Comparison of ENCODE assay signal across 8 mouse cellular contexts in the genomic region with DNA sequence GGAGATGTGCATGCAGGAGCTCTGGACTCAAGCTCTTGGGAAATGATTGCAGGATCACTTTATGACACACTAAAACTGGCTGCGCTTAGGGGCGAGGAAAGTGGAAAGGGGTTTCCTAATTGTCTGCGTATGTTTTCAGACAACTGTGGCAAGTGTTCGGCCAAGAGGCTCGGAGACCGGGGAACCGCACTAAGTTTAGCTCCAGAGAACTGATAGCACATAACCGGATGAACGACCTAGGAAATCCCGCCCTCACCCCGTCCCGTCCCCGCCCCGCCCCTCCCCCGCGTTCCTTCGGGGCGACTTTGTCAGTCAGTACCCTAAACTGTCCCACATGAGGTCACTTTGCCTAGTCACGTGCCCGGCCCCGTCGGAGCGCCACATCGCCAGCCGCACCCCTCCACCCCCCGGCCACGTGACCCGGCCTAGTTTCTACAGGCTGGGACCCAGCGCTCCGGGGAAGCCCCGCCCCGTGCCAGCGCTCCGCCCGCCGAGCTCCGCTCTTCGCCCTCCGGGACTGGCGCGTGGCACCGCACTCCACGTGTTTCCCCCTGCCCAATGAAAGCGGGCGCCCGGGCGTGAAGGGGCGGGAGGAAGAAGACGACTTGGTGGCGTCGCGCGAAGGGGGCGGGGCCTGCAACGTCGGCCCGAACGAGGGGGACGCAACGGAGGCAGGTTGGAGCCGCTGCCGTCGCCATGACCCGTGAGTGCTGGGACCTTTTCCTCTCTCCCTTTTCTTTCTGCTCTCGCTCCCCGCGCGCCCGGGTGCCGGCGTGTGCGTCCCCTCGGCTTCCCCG. TPM values are rescaled to one million over a fixed set of nuclear protein-coding genes. Genes with fewer than 3 reads are reported as not detected.
DNase-seq lines count a peak whose midpoint lies in the region; ATAC-seq and TF ChIP-seq lines count a peak whose summit lies in the region.

A gene (plus strand): TSS at position 457 of the 797 bp plus-strand sequence.

- no peak for TF ChIP-seq EP300 in liver, embryonic 14.5 days (IDR thresholded peaks at IDR 0.05; ENCODE audit: low read depth)
- TF ChIP-seq EP300 in stomach, postnatal 0 days (optimal IDR thresholded peaks at IDR 0.05), result no peak

- H3K36me3 ChIP-seq in forebrain, embryonic 10.5 days (replicated peaks), result peaks cover 29% of the 10 kb centered on the region
- peaks cover 20% of the 10 kb centered on the region for H3K36me3 ChIP-seq in heart, embryonic 15.5 days
- peaks cover 15% of the 10 kb centered on the region for H3K36me3 ChIP-seq in liver, embryonic 14.5 days (replicated peaks; ENCODE audit: control insufficient read depth, insufficient read depth, low read depth)
- 0 out of 2 replicates have a peak, but pooled peaks cover 7% of the 10 kb centered on the region for H3K36me3 ChIP-seq in neural tube, embryonic 11.5 days (ENCODE audit: control insufficient read depth, insufficient read depth, low read length)
- H3K36me3 ChIP-seq in stomach, postnatal 0 days (ENCODE audit: control insufficient read depth, insufficient read depth, low read length), result no peaks in the 10 kb centered on the region; the same call in 1 of the 2 replicates

- no peaks in the 10 kb centered on the region for H3K27me3 ChIP-seq in forebrain, embryonic 10.5 days (ENCODE audit: poor library complexity, severe bottlenecking)
- no peaks in the 10 kb centered on the region for H3K27me3 ChIP-seq in heart, embryonic 15.5 days
- no peaks in the 10 kb centered on the region for H3K27me3 ChIP-seq in liver, embryonic 14.5 days (ENCODE audit: control insufficient read depth, insufficient read depth, low read length)
- H3K27me3 ChIP-seq in neural tube, embryonic 11.5 days (ENCODE audit: control insufficient read depth, insufficient read depth, low read length), result no peaks in the 10 kb centered on the region
- H3K27me3 ChIP-seq in stomach, postnatal 0 days (ENCODE audit: control insufficient read depth, insufficient read depth, low read length), result no peaks in the 10 kb centered on the region

- peaks cover 30% of the 10 kb centered on the region for H3K4me1 ChIP-seq in forebrain, embryonic 10.5 days
- H3K4me1 ChIP-seq in heart, embryonic 15.5 days (replicated peaks), result peaks cover 36% of the 10 kb centered on the region
- peaks cover 9 to 16% of the 10 kb centered on the region in 2 experiments for H3K4me1 ChIP-seq in liver, embryonic 14.5 days (replicated peaks; ENCODE audit: control insufficient read depth in 2 of 2, insufficient read depth in 2 of 2, low read length in 1 of 2)
- H3K4me1 ChIP-seq in neural tube, embryonic 11.5 days (ENCODE audit: control insufficient read depth, insufficient read depth, low read length), result peaks cover 2% of the 10 kb centered on the region; the same call in 1 of the 2 replicates
- H3K4me1 ChIP-seq in stomach, postnatal 0 days (replicated peaks; ENCODE audit: control insufficient read depth, insufficient read depth), result no peaks in the 10 kb centered on the region

- peak; percentile 99 for DNase-seq in CD8-positive naive resting alpha-beta T cell, adult 2 months (ENCODE audit: low read depth in 2 of 2, low spot score in 2 of 2)
- DNase-seq in c-Kit-positive CD71-negative TER-119-negative erythroid progenitor cells, embryonic 14.5 days (ENCODE audit: low read depth), result peak; percentile 99
- DNase-seq in forebrain, embryonic 10.5 days (ENCODE audit: extremely low spot score, low spot score), result peak; percentile 100
- peak; percentile 100 for DNase-seq in kidney, postnatal 25 days
- peak; percentile 97 to 98 (median 98) for DNase-seq in liver, embryonic 14.5 days (ENCODE audit: low read depth in 3 of 3, low spot score in 3 of 3)
- peak; percentile 100 for DNase-seq in neural tube, embryonic 11.5 days (ENCODE audit: low spot score)
- DNase-seq in stomach, postnatal 0 days (ENCODE audit: low spot score), result peak; percentile 100

- peak within 1 kb of the TSS; percentile 96 for H3K27ac ChIP-seq in forebrain, embryonic 10.5 days
- peak within 1 kb of the TSS; percentile 98 for H3K27ac ChIP-seq in heart, embryonic 15.5 days
- peak within 1 kb of the TSS; percentile 84 for H3K27ac ChIP-seq in liver, embryonic 14.5 days
- H3K27ac ChIP-seq in neural tube, embryonic 11.5 days (ENCODE audit: low read depth, low read length), result peak within 1 kb of the TSS; percentile 90
- H3K27ac ChIP-seq in stomach, postnatal 0 days (replicated peaks), result peak within 1 kb of the TSS; percentile 99

- H3K9me3 ChIP-seq in forebrain, embryonic 10.5 days, result no peaks in the 10 kb centered on the region
- no peaks in the 10 kb centered on the region for H3K9me3 ChIP-seq in heart, embryonic 15.5 days (replicated peaks)
- no peaks in the 10 kb centered on the region for H3K9me3 ChIP-seq in liver, embryonic 14.5 days (ENCODE audit: control insufficient read depth, low read length)
- H3K9me3 ChIP-seq in neural tube, embryonic 11.5 days (ENCODE audit: control insufficient read depth, low read length), result no peaks in the 10 kb centered on the region
- H3K9me3 ChIP-seq in stomach, postnatal 0 days (ENCODE audit: control insufficient read depth, low read length), result no peaks in the 10 kb centered on the region

- peak within 1 kb of the TSS; percentile 82 for H3K4me2 ChIP-seq in heart, embryonic 15.5 days
- H3K4me2 ChIP-seq in liver, embryonic 14.5 days (ENCODE audit: low read depth), result peak within 1 kb of the TSS; percentile 98
- H3K4me2 ChIP-seq in neural tube, embryonic 11.5 days (ENCODE audit: low read depth), result peak within 1 kb of the TSS; percentile 74
- H3K4me2 ChIP-seq in stomach, postnatal 0 days (replicated peaks; ENCODE audit: low read depth), result peak within 1 kb of the TSS; percentile 86

- WGBS in forebrain, embryonic 10.5 days, result under 1% methylated on average over 71 of the region's 74 CpGs
- WGBS in heart, embryonic 15.5 days, result under 1% methylated on average over 74 of the region's 74 CpGs
- WGBS in liver, embryonic 14.5 days (ENCODE audit: insufficient replicate concordance), result under 1% methylated on average over 68 of the region's 74 CpGs
- WGBS in neural tube, embryonic 11.5 days, result under 1% methylated on average over 62 of the region's 74 CpGs
- under 1% methylated on average over 72 of the region's 74 CpGs for WGBS in stomach, postnatal 0 days

- ATAC-seq in heart, embryonic 15.5 days (replicated peaks; ENCODE audit: insufficient number of reproducible peaks, insufficient read depth, low FRiP score, low read depth), result peak; percentile 97
- peak; percentile 98 for ATAC-seq in liver, embryonic 14.5 days (ENCODE audit: insufficient read depth)
- peak; percentile 98 for ATAC-seq in neural tube, embryonic 11.5 days (ENCODE audit: insufficient read depth, low FRiP score, low TSS enrichment)
- peak; percentile 98 for ATAC-seq in stomach, postnatal 0 days (ENCODE audit: low FRiP score, low TSS enrichment)

- no peak for TF ChIP-seq CTCF in liver, embryonic 14.5 days (IDR thresholded peaks at IDR 0.05; ENCODE audit: low read depth)
- TF ChIP-seq CTCF in stomach, postnatal 0 days (IDR thresholded peaks at IDR 0.05; ENCODE audit: low read depth), result no peak

- H3K9ac ChIP-seq in heart, embryonic 15.5 days, result peak within 1 kb of the TSS; percentile 100
- H3K9ac ChIP-seq in liver, embryonic 14.5 days (replicated peaks), result peak within 1 kb of the TSS; percentile 100
- peak within 1 kb of the TSS; percentile 95 for H3K9ac ChIP-seq in neural tube, embryonic 11.5 days (ENCODE audit: low read length)
- H3K9ac ChIP-seq in stomach, postnatal 0 days (ENCODE audit: low read length), result peak within 1 kb of the TSS; percentile 99

- H3K4me3 ChIP-seq in forebrain, embryonic 10.5 days, result peak within 1 kb of the TSS; percentile 98
- H3K4me3 ChIP-seq in heart, embryonic 15.5 days, result peak within 1 kb of the TSS; percentile 99
- H3K4me3 ChIP-seq in liver, embryonic 14.5 days (ENCODE audit: insufficient read depth in 1 of 2, low read depth in 2 of 2, low read length in 2 of 2), result peak within 1 kb of the TSS; percentile 87 to 96
- H3K4me3 ChIP-seq in neural tube, embryonic 11.5 days (ENCODE audit: low read depth, low read length), result peak within 1 kb of the TSS; percentile 99
- H3K4me3 ChIP-seq in stomach, postnatal 0 days (ENCODE audit: low read depth, low read length), result peak within 1 kb of the TSS; percentile 99

RNA-seq across cellular contexts. Expression of the gene that starts here (rescaled TPM):
- 449 TPM in 2 replicates for polyA plus RNA-seq in forebrain, embryonic 10.5 days (2016; fragmentation: Nextera tagmentation; extraction: Ambion mirVana)
- polyA plus RNA-seq in heart, embryonic 15.5 days (2015; fragmentation: Nextera tagmentation; extraction: Ambion mirVana), result 466 and 549 TPM in 2 replicates
- polyA plus RNA-seq in liver, embryonic 14.5 days (2012; rRNA removed), result 345 and 412 TPM in 2 replicates
- 279 and 297 TPM in 2 replicates for polyA plus RNA-seq in liver, embryonic 14.5 days (2014; fragmentation: Nextera tagmentation; extraction: Ambion mirVana)
- 453 and 468 TPM in 2 replicates for polyA plus RNA-seq in neural tube, embryonic 11.5 days (2014; fragmentation: Nextera tagmentation; extraction: Ambion mirVana)
- 416 and 486 TPM in 2 replicates for polyA plus RNA-seq in stomach, postnatal 0 days (2015; fragmentation: Nextera tagmentation; extraction: Ambion mirVana)

Comparison
In these comparisons a context has a peak if more than half of its experiments do, and no peak if none do; other contexts are left out.
1. Peak in every context shown above with its lines: DNase-seq, ATAC-seq, H3K4me3 ChIP-seq and H3K27ac ChIP-seq.